Mouse (Mus musculus) CH12.LX (cell line): ENCODE measurements around the gene Tmem273. TPM values are rescaled to one million over a fixed set of nuclear protein-coding genes. Genes with fewer than 3 reads are reported as not detected.

Experiments used
- DNase-seq: peaks from one replicate; pipeline ENCODE4 v3.0.0-alpha.2; 2013; ENCODE audit errors: extremely low read depth
- H3K27ac ChIP-seq: 2 replicates; pipeline ENCODE4 v1.5.1; 2012; ENCODE audit warnings: low read depth, mild to moderate bottlenecking, control low read depth, moderate library complexity; ENCODE audit not compliant: insufficient read depth
- H3K27me3 ChIP-seq: replicated peaks from 2 replicates; pipeline ENCODE3; 2012; ENCODE audit warnings: inconsistent platforms
- H3K36me3 ChIP-seq, 2 experiments: replicated peaks in 1 of 2; 2 replicates each; pipeline versions ENCODE3 to v1.6.1; 2012; ENCODE audit warnings: inconsistent platforms in 1 of 2, low read length in 1 of 2, mild to moderate bottlenecking in 1 of 2, mixed read lengths in 1 of 2, moderate library complexity in 1 of 2; ENCODE audit not compliant: control insufficient read depth in 1 of 2, insufficient read depth in 1 of 2
- H3K4me1 ChIP-seq, 2 experiments: 2 replicates each; pipeline ENCODE4 v1.6.1; 2012; ENCODE audit warnings: inconsistent platforms in 1 of 2, moderate library complexity in 1 of 2; ENCODE audit not compliant: insufficient read depth in 2 of 2, control insufficient read depth in 1 of 2
- H3K4me2 ChIP-seq: 2 replicates; pipeline ENCODE4 v1.6.1; 2012; ENCODE audit warnings: low read depth, mild to moderate bottlenecking, control low read depth; ENCODE audit not compliant: poor library complexity, insufficient read depth, severe bottlenecking
- H3K4me3 ChIP-seq, 3 experiments: fragments of 150-350 bp in 1 of 3; sonication (generic) in 1 of 3; replicated peaks in 1 of 3; 2 replicates each; pipeline versions ENCODE3 to v1.5.1; 2011 to 2012; ENCODE audit warnings: low read depth in 2 of 3, low read length in 2 of 3, mild to moderate bottlenecking in 2 of 3, moderate library complexity in 2 of 3, control low read depth in 1 of 3, improper control_type of control experiment in 1 of 3, inconsistent platforms in 1 of 3, mixed read lengths in 1 of 3; ENCODE audit not compliant: poor library complexity in 1 of 3
- H3K79me2 ChIP-seq: replicated peaks from 2 replicates; pipeline ENCODE4 v1.6.1; 2012; ENCODE audit warnings: mild to moderate bottlenecking, moderate library complexity; ENCODE audit not compliant: control insufficient read depth, poor library complexity, insufficient read depth, severe bottlenecking; ENCODE audit errors: extremely low read depth
- H3K9ac ChIP-seq: 2 replicates; pipeline ENCODE4 v1.6.1; 2012; ENCODE audit warnings: low read depth, mild to moderate bottlenecking, control low read depth, moderate library complexity; ENCODE audit not compliant: insufficient read depth
- H3K9me3 ChIP-seq: replicated peaks from 2 replicates; pipeline ENCODE3; 2012; ENCODE audit warnings: low read length, inconsistent platforms, mixed read lengths
- CTCF ChIP-seq, 2 experiments: IDR thresholded peaks in 1 of 2; conservative IDR thresholded peaks in 1 of 2; 2 replicates each; pipeline ENCODE4 v1.5.1; 2011 to 2012; ENCODE audit warnings: low read depth in 2 of 2, low read length in 2 of 2, improper control_type of control experiment in 1 of 2, inconsistent platforms in 1 of 2, mild to moderate bottlenecking in 1 of 2, moderate library complexity in 1 of 2
- ELF1 ChIP-seq: IDR thresholded peaks from 2 replicates; pipeline ENCODE4 v1.6.1; 2014; ENCODE audit warnings: low read depth, mild to moderate bottlenecking, inconsistent platforms, low read length, improper control_type of control experiment
- ETS1 ChIP-seq: conservative IDR thresholded peaks from 2 replicates; pipeline ENCODE4 v1.6.1; 2012; ENCODE audit warnings: low read depth, mild to moderate bottlenecking, inconsistent platforms, low read length, improper control_type of control experiment, moderate library complexity
- IRF4 ChIP-seq: IDR thresholded peaks from 2 replicates; pipeline ENCODE4 v1.6.1; 2014; ENCODE audit warnings: low read depth, mild to moderate bottlenecking, inconsistent platforms, low read length, improper control_type of control experiment
- JUN ChIP-seq: IDR thresholded peaks from 2 replicates; pipeline ENCODE4 v1.6.1; 2011; ENCODE audit warnings: low read depth, mild to moderate bottlenecking, low read length, improper control_type of control experiment, moderate library complexity; ENCODE audit not compliant: insufficient read depth
- JUND ChIP-seq: conservative IDR thresholded peaks from 2 replicates; pipeline ENCODE4 v1.6.1; 2011; ENCODE audit warnings: low read depth, low read length, improper control_type of control experiment
- MAZ ChIP-seq: IDR thresholded peaks from 2 replicates; pipeline ENCODE4 v1.6.1; 2012; ENCODE audit warnings: low read depth, mild to moderate bottlenecking, inconsistent platforms, low read length, improper control_type of control experiment, moderate library complexity
- MXI1 ChIP-seq: IDR thresholded peaks from 2 replicates; pipeline ENCODE4 v1.6.1; 2011; ENCODE audit warnings: mild to moderate bottlenecking, low read depth, low read length, improper control_type of control experiment
- MYC ChIP-seq: IDR thresholded peaks from 2 replicates; pipeline ENCODE4 v1.6.1; 2011; ENCODE audit warnings: low read depth, mild to moderate bottlenecking, improper control_type of control experiment, low read length
- PAX5 ChIP-seq: IDR thresholded peaks from 2 replicates; pipeline ENCODE4 v1.6.1; 2012; ENCODE audit warnings: low read length, inconsistent platforms, mixed read lengths
- POLR2AphosphoS2 ChIP-seq: IDR thresholded peaks from 2 replicates; pipeline ENCODE4 v1.6.1; 2011; ENCODE audit warnings: low read depth, low read length, improper control_type of control experiment
- SIN3A ChIP-seq: IDR thresholded peaks from 2 replicates; pipeline ENCODE4 v1.6.1; 2012; ENCODE audit warnings: low read length, improper control_type of control experiment, inconsistent platforms
- SMC3 ChIP-seq: IDR thresholded peaks from 2 replicates; pipeline ENCODE4 v1.6.1; 2011; ENCODE audit warnings: low read depth, low read length, improper control_type of control experiment
- TCF12 ChIP-seq: IDR thresholded peaks from 2 replicates; pipeline ENCODE4 v1.6.1; 2014; ENCODE audit warnings: low read depth, mild to moderate bottlenecking, inconsistent platforms, low read length, improper control_type of control experiment
- UBTF ChIP-seq: IDR thresholded peaks from 2 replicates; pipeline ENCODE4 v1.6.1; 2012; ENCODE audit warnings: low read depth, mild to moderate bottlenecking, inconsistent platforms, low read length, improper control_type of control experiment, moderate library complexity
- USF1 ChIP-seq: IDR thresholded peaks from 2 replicates; pipeline ENCODE4 v1.6.1; 2014; ENCODE audit warnings: low read depth, mild to moderate bottlenecking, inconsistent platforms, low read length, improper control_type of control experiment
- ZC3H11A ChIP-seq: IDR thresholded peaks from 2 replicates; pipeline ENCODE4 v1.6.1; 2012; ENCODE audit warnings: low read depth, mild to moderate bottlenecking, inconsistent platforms, low read length, improper control_type of control experiment
- dilution Hi-C: fragments of 300-500 bp; cut with MboI; formaldehyde crosslinking; loops from 2 replicates; pipeline ENCODE4 v1.14.3; 2020; ENCODE audit warnings: low sequenced_read_pairs; ENCODE audit not compliant: extremely low pct_unique_long_range_greater_than_20kb, extremely low pct_ligation_motif_present
- in situ Hi-C: fragments of 300-500 bp; cut with MboI; formaldehyde crosslinking; loops from 3 replicates; pipeline ENCODE4 v1.14.3; 2019; ENCODE audit warnings: low sequenced_read_pairs, low pct_ligation_motif_present, low pct_unique_long_range_greater_than_20kb, mixed read lengths
- polyA plus RNA-seq: library from polyadenylated mRNA; unstranded; fragments of >175 nt; gene quantifications from 2 replicates; pipeline ENCODE4 v1.2.1, GENCODE M21; 2012; ENCODE audit warnings: low read depth; ENCODE audit not compliant: insufficient read length
- total RNA-seq, 2 experiments: library from RNA; depleted of rRNA; stranded (reverse); fragments of 300-350 nt in 1 of 2; fragments of >200 nt in 1 of 2; gene quantifications; 2 replicates each; pipeline ENCODE4 v1.2.3; 2012 to 2014

Gene Tmem273
- total and polyA plus RNA-seq, 3 experiments = 0.94 TPM; not detected in 2

GRCm38 (mm10) chr14:32865331-32865730 lies 79.6 kb downstream of the Tmem273 start:
- dilution Hi-C loops = no loop called here
- in situ Hi-C loops = no loop called here
- no peak for TF ChIP-seq IRF4
- TF ChIP-seq TCF12 = no peak
- no peak for TF ChIP-seq USF1
- TF ChIP-seq JUN = no peak
- TF ChIP-seq UBTF = no peak
- TF ChIP-seq SIN3A = no peak
- no peak for TF ChIP-seq ELF1
- no peak for TF ChIP-seq PAX5
- TF ChIP-seq SMC3 = no peak
- no peak for TF ChIP-seq POLR2AphosphoS2
- no peak for TF ChIP-seq MAZ
- no peak for TF ChIP-seq JUND
- TF ChIP-seq MYC = no peak
- no peak for TF ChIP-seq ETS1
- no peak for TF ChIP-seq ZC3H11A
- TF ChIP-seq CTCF (conservative IDR thresholded peaks at IDR 0.05 in 1 of 2, IDR thresholded peaks at IDR 0.05 in 1 of 2; ENCODE audit: low read depth in 2 of 2, low read length in 2 of 2) = no peak
- no peak for TF ChIP-seq MXI1
- TF ChIP-seq, all 38 proteins: peak for 0
- no peak for DNase-seq
- Histone ChIP-seq H3K27me3 (no peaks in the 10 kb centered on the region), H3K27ac (no peak overlapping the region), H3K9me3 (no peaks in the 10 kb centered on the region), H3K4me3 (no peak overlapping the region), H3K9ac (no peak overlapping the region), H3K79me2 (no peaks in the 10 kb centered on the region), H3K4me2 (no peak overlapping the region), H3K36me3 (no peaks in the 10 kb centered on the region), H3K4me1 (no peaks in the 10 kb centered on the region; a peak in 1 of 4 replicates)

Other genes with a start within 250 kb of the Tmem273 start
- 0.04 TPM in 1 of 2 replicates, not detected in the other for gene Prrxl1, start 186.6 kb upstream of the Tmem273 start, total RNA-seq (2012; rRNA removed)
- not detected in 2 replicates for gene Prrxl1, start 186.6 kb upstream of the Tmem273 start, total RNA-seq (2014; rRNA removed)
- gene Prrxl1, start 186.6 kb upstream of the Tmem273 start, polyA plus RNA-seq = not detected in 2 replicates
- 0.04 TPM in 2 replicates for gene 3425401B19Rik, start 100.7 kb upstream of the Tmem273 start, total RNA-seq (2012; rRNA removed)
- gene 3425401B19Rik, start 100.7 kb upstream of the Tmem273 start, total RNA-seq (2014; rRNA removed) = 0.04 and 0.05 TPM in 2 replicates
- gene 3425401B19Rik, start 100.7 kb upstream of the Tmem273 start, polyA plus RNA-seq = 0.55 and 0.67 TPM in 2 replicates
- not detected in 2 replicates for gene Fam170b, start 48.0 kb downstream of the Tmem273 start, total RNA-seq (2012; rRNA removed)
- not detected in 2 replicates for gene Fam170b, start 48.0 kb downstream of the Tmem273 start, total RNA-seq (2014; rRNA removed)
- not detected in 2 replicates for gene Fam170b, start 48.0 kb downstream of the Tmem273 start, polyA plus RNA-seq
- gene Vstm4, start 70.8 kb downstream of the Tmem273 start, total RNA-seq (2012; rRNA removed) = not detected in 2 replicates
- not detected in 2 replicates for gene Vstm4, start 70.8 kb downstream of the Tmem273 start, total RNA-seq (2014; rRNA removed)
- gene Vstm4, start 70.8 kb downstream of the Tmem273 start, polyA plus RNA-seq = not detected in 2 replicates
- gene Lrrc18, start 205.4 kb downstream of the Tmem273 start, total RNA-seq (2012; rRNA removed) = 0.08 TPM in 2 replicates
- gene Lrrc18, start 205.4 kb downstream of the Tmem273 start, total RNA-seq (2014; rRNA removed) = not detected in 2 replicates
- 0.76 TPM in 1 of 2 replicates, not detected in the other for gene Lrrc18, start 205.4 kb downstream of the Tmem273 start, polyA plus RNA-seq